Mouse (Mus musculus) 3134 (cell line): Measurements from ENCODE around the gene Etl4.
"Not testable (repeated sequence)": the region's sequence is repeated elsewhere in the genome, so short reads cannot be mapped to it uniquely, and the experiment has no call there.

Source experiments
- DNase-seq: peaks from one replicate; pipeline ENCODE4 v3.0.0-alpha.2; 2011; ENCODE audit warnings: low spot score; ENCODE audit not compliant: insufficient read length; ENCODE audit errors: extremely low read depth

The Etl4 gene

DNA sequence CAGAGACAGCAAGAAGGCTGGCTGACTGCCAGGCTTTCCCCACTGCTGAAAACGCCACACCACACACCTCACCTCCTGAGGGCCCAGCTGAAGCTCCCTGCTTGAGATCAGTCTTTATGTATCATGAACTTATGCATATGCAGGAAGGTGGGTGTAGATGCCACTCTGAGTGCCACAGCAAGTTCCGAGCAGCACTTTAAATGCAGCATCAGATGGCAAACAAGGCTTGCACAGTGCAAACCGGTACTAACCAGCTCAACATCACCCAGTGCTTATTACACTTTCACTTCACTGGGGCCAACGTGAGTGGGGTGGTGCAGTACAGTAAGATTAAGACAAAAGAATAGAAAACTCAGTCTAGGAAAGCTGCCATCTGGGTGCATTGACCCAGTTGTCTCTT lies 235.8 kb downstream of the Etl4 start:
- no peak for DNase-seq

GRCm38 (mm10) chr2:20167073-20167472 lies 257.5 kb downstream of the Etl4 start:
- DNase-seq, result no peak

DNA sequence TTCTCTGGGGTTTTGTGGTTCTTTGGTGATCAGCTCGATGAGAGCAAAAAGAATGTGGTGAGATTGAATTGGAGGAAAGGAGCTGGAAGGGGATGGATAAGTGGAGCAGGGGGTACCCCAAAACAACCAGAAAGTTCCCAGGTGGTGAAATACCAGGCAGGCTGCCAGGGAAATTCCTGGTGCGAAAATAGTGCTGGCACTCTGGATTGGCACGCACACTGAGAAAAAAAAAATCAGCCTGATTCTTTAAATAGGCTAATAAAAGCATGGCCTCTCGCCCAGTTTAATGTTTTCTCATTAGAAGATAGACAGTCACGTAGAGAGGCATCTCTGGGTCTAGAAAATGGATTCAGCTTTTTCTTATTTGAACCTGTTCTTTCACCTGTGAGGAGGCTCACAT lies 258.0 kb downstream of the Etl4 start:
- DNase-seq, result no peak

DNA sequence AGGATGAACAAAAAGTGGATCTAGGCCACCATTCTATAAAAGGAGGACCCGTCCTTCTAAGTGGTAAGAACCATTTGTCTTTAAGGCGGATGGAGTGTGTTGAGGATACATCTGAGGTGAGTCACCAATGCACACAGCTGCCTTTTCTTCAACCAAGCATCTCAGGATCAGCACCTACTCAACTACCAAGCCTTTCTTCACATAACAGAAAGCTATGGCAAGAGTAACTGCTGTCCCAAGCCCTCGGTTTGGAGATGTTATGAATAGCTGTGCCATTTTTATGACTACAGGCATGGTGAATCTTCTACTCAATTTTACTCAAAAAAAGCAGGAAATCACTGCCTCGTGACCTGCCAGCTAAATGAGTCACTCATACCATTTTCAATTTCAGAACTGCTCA lies 258.6 kb downstream of the Etl4 start:
- no peak for DNase-seq

- not testable (repeated sequence) for DNase-seq
Measured at GRCm38 (mm10) chr2:20176456-20177184, 267.0 kb downstream of the Etl4 start.

DNA sequence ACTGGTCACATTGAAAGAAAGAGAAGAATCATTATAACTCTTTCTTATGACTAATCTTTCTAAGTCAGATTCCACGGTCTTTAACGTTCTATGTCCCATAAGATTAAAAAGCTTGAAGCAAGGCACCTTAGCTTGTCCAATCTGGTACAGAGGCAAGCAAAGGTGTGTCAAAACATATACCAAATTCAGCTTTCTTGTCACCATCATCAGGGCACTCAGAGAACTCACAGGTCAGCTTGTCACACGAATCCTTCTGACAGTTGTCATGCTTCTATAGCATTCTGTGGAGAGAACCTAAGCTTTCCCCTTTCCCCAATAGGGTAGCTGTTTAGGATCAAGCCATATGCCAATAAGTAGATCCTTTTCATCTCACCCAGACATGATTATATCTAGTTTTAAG lies 267.7 kb downstream of the Etl4 start:
- DNase-seq, result not testable (repeated sequence)

DNA sequence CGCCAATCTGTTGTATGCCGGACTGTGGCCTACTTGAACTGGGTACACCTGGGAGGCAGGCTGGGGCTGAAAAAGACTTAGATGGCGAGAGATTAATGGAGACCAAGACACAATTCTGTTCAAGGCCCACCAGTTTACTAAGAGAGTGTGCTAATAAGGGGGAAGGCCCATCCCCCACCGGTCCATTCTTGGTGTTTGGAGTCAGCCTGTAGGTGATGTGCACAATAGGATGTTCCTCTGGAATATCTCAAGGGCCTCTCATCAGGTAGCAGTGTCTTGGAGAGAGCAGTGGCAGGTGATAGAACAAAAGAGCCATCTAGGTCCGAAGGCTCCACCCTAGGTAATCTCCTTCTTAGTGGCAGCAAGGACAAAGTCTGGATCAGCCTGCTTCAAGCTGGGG lies 271.0 kb downstream of the Etl4 start:
- DNase-seq, result not testable (repeated sequence)

- DNase-seq, result not testable (repeated sequence)
Measured at GRCm38 (mm10) chr2:20187223-20187622, 277.6 kb downstream of the Etl4 start.

DNA sequence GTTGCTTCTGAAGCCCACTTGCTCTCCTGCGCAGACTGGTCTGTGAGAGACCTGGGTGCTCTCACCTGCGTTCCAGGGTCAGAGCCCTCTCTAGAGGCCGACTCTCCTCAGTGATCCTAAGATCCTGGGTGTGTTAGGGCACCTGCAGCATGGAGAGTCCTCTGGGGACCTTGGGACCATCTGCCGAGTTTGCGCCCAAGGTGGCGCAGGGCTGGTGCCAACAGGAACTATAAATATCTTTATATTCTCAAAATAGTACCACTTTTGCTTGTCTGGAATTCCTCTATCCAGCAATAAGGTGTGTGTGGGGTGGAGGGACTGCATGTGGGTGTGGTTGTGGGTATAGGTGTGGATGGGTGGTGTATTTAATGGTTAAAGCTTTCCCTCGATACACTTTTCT lies 293.4 kb downstream of the Etl4 start:
- DNase-seq, result no peak

DNA sequence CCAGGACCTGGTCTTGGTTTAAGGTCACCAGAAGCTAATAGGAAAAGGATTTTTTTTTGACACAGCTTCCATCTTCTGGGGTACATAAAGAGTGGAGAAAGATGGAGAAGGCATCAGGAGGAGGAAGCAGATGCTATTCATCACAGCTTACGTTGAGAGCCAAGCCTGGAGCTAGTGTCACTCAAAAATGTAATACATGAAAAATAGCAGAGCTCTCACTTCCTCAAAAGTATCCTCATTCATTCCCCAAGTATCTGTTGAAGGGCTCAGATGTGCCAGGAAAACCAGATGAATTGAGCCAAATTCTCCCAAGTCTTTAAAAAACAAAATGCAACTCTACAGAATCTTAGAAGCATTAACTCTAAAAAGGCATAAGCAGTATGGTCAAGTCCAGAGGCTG lies 297.1 kb downstream of the Etl4 start:
- no peak for DNase-seq

GRCm38 (mm10) chr2:20208683-20209194 lies 299.2 kb downstream of the Etl4 start:
- DNase-seq, result no peak

DNA sequence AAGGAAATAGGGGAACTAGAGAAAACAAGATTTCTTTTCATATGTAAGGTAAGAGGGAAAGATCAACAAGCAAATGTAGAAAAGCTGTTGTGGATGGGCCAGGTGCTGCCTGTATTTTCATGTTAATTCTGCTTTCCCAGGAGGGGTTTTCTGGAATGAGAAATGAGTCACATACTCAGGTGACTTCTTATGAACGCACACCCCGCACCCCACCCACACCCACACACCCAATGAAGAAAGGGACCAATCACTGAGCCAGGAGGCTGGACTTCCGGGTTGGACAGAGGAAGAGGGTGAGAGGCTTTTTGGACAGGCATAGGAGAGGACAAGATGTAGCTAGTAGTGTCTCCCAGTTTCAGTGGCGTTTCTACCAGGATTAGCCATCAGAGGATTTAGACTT lies 299.8 kb downstream of the Etl4 start:
- peak; percentile 9 for DNase-seq

- no peak for DNase-seq
Measured at GRCm38 (mm10) chr2:20216275-20216674, 306.7 kb downstream of the Etl4 start.

- DNase-seq, result no peak
Measured at GRCm38 (mm10) chr2:20216686-20217437, 307.3 kb downstream of the Etl4 start.

DNA sequence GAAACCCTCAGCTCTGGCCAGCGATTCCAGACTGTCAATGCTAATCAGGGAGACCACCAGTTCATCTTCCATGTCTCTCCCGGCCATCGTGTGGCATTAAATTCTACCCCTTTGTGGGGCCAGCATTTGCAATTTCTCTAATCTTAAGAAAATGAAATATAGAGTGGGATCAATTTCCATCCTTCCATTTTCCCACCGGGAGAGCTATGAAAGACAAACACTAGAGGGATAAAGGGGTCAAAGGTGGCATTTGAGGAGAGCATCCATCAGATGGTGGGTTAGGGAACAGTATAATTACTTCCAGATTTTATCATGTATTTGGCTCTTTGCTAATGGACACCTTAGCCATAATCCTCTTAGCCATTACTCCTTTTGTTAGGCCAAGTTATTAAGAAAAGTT lies 321.8 kb downstream of the Etl4 start:
- DNase-seq, result no peak

DNA sequence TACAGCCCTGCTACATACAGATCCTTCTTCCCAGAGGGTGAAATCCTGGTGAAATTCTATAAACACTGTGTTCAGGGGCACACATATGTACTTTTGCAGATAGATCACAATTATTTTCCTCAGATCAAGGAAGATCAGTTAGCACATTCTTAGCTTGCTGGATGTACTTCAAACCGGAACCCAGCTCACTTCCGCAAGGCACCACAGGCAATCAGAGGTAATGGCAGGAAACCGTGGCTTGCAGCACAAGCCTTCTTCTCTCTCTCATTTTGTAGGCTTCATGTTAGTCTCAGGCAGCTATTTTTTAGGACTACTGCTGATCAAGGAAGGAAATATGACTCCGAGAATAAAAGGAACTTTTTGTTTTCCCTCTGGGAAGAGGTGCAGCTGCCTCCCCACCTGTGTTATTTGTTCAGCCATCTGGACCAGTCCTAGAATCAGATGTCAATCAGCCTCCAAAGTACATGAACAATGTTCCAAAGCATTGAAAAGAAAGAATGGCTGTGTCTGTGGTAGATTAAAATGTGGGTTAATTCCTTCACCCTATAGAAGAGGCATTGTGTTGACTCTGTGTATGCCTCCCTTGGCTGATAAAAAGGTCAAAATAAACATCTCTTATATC lies 338.6 kb downstream of the Etl4 start:
- no peak for DNase-seq

GRCm38 (mm10) chr2:20249403-20249802 lies 339.8 kb downstream of the Etl4 start:
- no peak for DNase-seq

DNA sequence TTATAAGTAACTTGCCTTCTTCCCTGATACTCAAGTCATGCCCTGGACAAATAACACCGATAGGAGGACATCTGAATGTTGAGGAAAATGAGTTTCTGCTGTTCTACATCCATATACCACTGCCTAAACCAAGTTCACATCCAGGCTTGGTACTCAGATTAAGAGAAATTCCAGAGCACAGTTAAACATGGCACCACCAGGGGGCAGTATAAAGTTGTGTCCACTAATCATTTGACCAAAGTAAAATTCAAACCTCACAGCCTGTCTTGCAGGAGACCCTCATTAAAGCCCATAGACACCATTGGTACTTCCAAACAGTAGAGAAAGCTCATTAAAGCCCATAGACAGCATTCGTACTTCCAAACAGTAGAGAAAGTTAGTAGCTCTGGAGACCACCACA lies 366.5 kb downstream of the Etl4 start:
- DNase-seq, result no peak

DNA sequence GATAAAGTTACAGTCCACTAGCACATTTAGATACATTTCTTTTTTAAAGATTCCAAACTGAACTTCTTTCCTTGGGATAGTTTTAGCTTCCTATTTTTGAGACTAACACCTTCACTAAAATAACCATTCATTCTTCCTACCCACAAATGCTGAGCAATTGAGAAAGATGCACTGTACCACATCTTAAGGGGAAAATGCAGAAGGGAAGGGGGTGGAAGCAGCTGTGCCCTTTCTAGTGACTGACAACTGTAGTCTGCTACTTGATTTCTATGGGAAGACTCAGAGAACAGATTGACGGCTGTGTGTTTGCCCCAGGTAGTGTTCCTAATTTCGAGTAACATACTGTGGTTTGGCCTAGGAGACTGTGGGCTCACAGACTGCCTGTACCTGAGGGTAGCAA lies 372.3 kb downstream of the Etl4 start:
- DNase-seq, result no peak

DNA sequence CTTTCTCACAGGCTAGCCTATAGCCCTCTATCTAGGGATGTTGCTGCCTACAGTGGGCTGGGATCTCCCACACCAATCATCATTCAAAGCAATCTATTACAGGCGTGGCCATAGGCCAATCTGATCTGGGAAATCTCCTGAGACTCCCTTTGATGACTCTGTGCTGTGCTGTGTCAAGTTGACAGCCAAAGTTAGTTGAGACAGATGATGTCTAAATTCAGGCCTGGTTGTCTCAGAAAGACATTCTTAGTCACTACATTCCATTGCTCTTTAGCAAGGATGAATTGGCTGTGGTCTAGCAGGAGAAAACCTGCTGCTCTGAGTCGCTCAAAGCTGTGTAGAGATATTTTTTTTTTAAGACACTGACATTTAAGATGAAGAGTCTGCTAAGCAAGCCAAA lies 374.8 kb downstream of the Etl4 start:
- no peak for DNase-seq

DNA sequence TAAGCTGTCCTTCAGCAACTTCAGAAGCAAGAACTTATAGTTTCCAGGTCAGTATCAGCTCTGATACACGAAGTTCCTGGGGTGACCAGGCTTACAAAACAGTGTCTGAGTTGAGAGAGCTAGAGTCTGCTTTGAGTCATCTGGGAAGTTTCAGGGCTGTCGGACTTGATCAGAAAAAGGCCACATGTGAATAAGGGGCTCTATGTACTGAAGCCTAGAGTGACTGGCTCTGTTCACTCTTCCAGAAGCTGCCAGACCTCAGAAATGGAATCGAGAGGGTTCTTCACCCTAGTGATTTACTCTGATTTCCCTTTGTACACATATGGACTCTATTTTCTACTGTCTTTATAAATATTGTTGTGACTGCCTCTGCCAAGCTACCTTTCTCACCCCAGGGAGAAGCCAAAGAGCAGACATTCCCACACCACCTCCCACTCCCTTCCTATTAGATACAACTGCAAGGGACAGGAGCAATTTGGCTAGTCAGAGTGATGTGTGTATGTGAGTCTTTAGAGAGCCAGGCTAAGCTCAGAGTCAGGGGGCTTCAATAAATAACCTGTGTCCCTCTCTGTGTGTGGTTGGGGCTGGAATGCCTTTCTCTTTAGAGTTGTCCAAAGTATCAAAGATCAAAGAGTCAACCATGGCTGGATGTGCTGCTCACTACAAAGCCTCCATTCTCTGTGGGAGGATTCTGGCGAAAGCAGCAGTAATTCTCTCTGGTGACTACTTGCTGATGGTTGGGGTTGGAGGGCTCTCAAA lies 381.6 kb downstream of the Etl4 start:
- DNase-seq, result no peak
